Mouse (Mus musculus) G1E-ER4 (cell line): Measurements from ENCODE around the gene Bcorl1. TPM values are rescaled to one million over a fixed set of nuclear protein-coding genes. Genes with fewer than 3 reads are reported as not detected.

ENCODE experiments used
- GATA1 ChIP-seq: IDR thresholded peaks from one replicate; pipeline ENCODE4 v1.8.0; 2012; ENCODE audit warnings: low read length, inconsistent platforms
- polyA plus RNA-seq: library from polyadenylated mRNA; stranded (reverse); fragments of >175 nt; gene quantifications from 2 replicates; pipeline ENCODE4 v1.2.3, GENCODE M21; 2012

Gene Bcorl1
- polyA plus RNA-seq, 1 experiment, result 2.1 TPM

DNA sequence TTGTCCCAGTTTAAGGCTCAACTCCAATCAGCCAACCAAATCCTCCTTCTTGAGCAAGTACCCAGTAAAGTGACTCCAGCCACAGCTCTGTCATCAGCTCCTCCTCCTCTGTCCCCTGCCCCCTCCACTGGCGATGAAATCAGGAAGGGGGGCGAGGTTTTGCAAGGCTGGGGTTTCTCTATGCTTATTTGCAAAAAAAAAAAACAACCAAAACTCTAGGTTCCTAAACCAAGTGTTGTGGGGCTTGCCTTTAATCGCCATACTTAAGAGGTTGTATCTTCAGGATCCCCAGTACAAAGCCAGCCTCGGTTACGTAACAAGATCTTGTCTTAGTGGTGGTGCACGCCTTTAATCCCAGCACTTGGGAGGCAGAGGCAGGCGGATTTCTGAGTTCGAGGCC, 87.5 kb downstream of the Bcorl1 start:
- TF ChIP-seq GATA1, result no peak

- no peak for TF ChIP-seq GATA1
These were observed 87.9 kb downstream of the Bcorl1 start for GRCm38 (mm10) chrX:48429100-48429499.

GRCm38 (mm10) chrX:48429538-48429937, 88.4 kb downstream of the Bcorl1 start:
- TF ChIP-seq GATA1, result no peak

DNA sequence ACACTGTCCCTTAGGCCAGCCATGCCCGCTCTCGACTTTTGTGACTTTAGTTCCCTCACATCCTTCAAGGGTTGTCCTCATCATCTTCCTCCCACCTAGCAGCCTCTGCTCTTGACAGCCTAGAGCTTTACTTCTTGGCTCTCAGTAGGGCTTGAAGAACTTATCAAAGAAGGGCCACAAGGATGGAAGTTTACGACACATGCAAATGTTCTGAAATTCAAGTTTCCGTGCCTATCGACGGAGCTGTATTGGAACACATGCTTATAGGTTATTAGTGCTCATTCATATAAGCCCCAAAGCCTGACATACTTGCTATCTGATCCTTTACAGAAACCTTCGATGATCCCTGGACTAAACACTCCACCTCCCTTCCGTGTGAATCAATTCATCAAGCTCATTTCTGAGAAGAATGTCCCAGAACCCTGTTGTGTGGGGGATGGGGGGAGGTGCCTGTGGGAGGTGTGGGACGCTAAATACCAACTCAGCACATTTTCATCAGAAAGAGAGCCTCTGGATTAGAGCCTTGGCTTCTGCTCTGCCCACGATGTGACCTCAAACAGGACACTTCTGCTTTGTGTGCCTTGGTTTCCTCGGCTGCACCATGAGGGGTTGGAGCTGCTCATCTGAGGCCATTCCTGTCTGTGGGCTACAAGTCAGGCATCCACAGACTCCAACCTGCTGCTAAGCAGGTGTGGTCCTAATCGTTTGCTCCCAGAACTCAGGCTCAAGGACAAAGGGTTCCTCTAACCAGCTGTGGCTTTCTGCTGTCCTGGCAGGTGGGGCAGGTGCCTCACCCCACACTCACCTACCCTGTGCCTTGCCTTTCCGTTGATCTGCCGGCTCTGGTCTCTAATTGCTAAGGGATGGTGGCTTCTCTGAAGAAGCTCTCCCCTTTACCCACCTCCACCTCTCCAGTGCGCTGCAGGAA, 91.7 kb downstream of the Bcorl1 start:
- no peak for TF ChIP-seq GATA1

DNA sequence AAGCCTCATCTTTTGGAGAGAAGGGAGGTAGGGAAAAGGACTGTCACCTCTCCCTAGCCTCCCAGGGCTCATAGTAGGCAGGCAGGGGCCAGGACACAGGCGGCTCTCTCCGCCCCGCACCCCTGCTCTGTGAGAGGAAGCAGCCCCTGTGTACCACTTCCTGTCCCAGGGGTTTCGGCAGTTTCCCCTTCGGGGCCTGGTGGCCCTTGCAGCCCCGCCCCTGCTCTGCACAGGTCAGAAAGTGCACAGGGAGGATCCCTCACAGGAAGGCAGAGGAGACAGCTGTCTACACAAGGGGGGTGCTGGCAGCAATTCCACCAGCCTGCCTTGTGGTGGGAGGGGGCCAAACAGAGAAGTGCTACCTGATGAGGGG, 92.4 kb downstream of the Bcorl1 start:
- no peak for TF ChIP-seq GATA1

DNA sequence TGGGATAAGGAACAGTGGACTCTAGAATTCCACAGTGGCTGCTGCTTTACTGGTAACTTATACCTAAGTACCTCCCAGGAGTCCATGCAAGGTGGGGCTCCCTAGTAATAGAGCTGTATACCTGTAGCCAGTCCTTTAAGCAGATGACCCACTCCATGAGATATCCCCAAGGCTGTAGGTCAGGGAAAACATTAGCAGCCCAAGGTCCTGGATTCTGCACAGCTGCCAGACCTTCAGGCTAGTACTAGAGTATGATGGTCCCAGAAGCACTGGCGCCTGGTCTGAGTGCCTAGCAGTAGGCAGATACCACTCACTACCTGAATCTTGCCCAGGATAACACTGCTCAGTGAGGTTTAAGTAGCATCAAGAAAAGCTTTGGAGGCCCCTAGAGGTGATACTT, 93.1 kb downstream of the Bcorl1 start:
- TF ChIP-seq GATA1, result no peak

GRCm38 (mm10) chrX:48435477-48435900, 94.3 kb downstream of the Bcorl1 start:
- no peak for TF ChIP-seq GATA1

DNA sequence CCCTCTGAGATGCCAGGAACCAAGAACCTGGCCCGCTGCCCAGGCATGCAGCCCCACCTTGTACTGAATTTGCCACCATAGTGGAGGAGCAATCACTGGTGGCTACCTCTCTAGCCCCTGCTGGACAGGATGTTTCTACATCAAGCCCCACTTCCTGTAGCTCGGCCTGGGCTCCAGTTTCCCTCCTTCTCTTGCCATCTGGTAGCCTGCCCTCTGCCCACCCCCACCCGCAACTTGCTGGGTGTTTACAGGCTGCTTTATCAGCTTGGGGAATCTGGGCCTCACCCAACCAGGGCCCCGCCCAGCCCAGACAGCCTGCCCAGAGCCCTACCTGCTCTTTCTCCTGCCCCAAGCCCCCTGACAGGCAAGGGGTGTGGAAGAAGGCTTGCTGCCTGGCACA, 97.9 kb downstream of the Bcorl1 start:
- TF ChIP-seq GATA1, result no peak

DNA sequence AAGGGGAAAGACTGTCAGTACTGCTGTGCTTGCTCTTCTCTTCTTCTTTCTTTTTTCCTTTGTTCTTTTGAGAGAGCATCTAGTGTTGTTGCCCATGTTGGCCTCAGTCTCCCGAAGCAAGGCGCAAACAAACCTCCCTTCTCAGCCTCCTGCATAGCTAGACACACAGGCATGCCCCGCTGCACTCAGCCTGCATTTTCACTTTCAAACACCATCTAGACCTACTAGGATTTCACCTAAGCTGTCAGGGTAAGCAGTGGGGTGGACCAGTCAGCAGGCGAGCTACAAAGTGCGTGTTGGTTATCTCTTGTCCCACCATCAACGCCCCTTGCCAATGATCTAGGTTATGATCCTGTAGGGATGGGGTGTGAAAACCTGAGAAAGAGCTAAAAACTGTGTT, 100.4 kb downstream of the Bcorl1 start:
- no peak for TF ChIP-seq GATA1

DNA sequence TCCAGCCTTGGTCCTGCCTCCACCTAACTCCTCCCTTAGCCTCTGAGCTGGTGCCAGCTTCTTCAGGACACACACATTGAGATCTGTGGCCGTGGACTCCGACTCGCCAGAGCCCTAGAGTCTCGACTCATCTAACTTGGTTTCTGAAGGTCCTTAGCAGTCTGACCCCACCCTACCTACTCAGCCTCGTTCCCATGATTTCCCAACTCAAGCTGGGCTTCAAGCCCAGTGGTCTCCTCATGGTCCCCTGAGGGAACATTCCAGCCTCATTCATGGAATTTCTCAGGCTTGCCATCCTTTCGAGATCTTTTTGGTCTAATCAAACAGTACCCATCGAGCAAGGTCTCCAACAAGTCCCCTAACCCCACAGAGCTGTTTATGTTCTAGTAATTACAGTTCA, 100.8 kb downstream of the Bcorl1 start:
- TF ChIP-seq GATA1, result no peak

- peak; percentile 20 for TF ChIP-seq GATA1
These were observed 103.5 kb downstream of the Bcorl1 start for GRCm38 (mm10) chrX:48444677-48445076.

- no peak for TF ChIP-seq GATA1
These were observed 108.5 kb downstream of the Bcorl1 start for GRCm38 (mm10) chrX:48449646-48450045.

GRCm38 (mm10) chrX:48452231-48452890, 111.2 kb downstream of the Bcorl1 start:
- no peak for TF ChIP-seq GATA1

DNA sequence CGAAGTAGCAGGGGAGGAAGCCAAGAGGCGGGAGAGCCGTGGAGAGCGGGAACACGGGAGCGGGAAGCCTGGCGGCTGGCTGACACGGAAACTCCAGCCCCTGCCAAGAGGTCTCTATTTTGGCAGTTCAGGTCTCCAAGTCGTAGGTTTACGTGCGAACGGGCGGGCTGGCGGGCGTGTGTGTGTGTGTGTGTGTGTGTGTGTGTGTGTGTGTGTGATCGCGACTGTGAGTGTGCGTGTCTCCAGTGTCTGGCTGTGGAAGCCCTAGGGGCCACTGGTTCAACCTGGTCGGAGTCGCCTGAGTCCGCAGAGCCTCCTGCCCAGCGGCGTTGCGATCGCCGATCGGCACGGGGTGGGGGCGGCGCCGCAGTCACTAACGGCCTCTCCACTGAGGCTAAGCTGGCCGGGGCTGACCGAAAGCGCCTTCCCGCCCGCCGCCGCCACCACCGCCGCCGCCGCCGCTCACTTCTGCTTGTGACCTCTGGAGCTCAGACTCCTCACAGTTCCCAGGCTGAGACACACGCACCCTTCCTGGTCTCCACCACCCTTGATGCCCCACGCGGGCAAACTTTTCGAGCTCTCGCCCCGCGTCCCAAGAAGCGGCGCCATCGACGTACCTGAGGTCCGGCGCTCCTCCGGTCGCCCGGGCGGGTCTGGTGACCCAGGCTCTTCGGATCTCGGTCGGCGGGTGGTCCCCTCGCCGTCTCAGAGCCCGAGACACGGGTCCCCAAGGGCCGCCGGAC, 111.9 kb downstream of the Bcorl1 start:
- no peak for TF ChIP-seq GATA1

DNA sequence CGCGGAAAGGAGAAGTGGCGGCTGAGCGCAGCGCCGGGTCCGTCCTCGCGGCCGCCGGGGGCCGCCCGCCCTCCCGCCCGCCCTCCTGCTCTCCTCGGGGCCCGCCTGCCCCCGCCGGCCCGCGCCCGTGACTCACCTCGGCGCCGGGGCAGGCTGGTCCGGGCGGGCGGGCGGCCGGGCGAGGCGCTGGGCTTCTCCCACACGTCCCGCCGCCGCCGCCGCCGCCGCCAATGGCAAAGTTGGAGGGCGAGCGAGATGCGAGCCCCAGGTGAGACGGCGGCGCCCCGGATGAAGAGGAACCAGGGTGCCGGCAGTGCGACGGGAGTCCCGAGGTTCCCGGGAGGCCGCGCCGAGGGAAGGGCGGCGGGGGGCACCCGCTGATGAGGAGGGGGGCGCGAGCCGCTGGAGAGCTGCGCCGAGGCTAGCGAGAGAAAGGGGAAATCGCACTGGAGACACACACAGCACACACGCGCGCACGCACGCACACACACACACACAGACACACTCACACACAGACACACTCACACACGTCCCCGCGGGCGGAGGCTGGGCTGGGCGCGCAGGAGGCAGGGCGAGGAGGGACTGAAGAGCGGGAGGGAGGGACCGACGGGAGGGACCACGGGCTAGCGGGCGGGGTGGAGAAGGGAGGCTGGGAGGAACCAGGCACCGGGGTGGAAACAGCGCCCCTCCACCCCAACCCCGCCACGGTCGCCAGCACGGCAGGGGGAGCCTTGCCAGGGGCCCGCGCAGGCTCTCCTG, 112.8 kb downstream of the Bcorl1 start:
- TF ChIP-seq GATA1, result no peak
